Mouse (Mus musculus) spleen, postnatal 14 days (tissue): Measurements from ENCODE around the gene Mob3a.

Source experiments
- DNase-seq, 2 experiments: peaks; one replicate each; pipeline ENCODE4 v3.0.0; 2021 to 2022; ENCODE audit warnings: low spot score in 2 of 2

Gene Mob3a

GRCm38 (mm10) chr10:80700038-80700504 lies 1.7 kb downstream of the Mob3a start:
- no peak for DNase-seq

GRCm38 (mm10) chr10:80698605-80699004 lies 3.2 kb downstream of the Mob3a start:
- DNase-seq = no peak

GRCm38 (mm10) chr10:80697812-80698211 lies 4.0 kb downstream of the Mob3a start:
- no peak for DNase-seq

DNA sequence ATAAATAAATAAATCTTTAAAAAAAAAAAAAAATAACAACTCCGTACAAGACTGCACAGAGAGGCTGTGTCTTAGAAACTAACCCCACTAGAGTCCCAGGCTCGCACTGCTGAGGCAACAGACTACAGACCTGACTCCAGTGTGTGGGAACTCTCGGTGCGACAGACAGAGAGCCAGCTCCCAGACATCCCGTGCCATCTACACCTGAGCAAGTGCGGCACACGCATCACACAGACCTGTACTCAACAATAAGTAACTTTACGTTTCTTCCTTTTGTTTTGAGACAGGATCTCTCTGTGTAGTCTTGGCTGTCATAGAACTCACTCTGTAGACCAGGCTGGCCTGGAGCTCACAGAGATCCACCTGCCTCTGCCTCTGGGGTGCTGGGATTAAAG lies 4.4 kb downstream of the Mob3a start:
- no peak for DNase-seq

DNA sequence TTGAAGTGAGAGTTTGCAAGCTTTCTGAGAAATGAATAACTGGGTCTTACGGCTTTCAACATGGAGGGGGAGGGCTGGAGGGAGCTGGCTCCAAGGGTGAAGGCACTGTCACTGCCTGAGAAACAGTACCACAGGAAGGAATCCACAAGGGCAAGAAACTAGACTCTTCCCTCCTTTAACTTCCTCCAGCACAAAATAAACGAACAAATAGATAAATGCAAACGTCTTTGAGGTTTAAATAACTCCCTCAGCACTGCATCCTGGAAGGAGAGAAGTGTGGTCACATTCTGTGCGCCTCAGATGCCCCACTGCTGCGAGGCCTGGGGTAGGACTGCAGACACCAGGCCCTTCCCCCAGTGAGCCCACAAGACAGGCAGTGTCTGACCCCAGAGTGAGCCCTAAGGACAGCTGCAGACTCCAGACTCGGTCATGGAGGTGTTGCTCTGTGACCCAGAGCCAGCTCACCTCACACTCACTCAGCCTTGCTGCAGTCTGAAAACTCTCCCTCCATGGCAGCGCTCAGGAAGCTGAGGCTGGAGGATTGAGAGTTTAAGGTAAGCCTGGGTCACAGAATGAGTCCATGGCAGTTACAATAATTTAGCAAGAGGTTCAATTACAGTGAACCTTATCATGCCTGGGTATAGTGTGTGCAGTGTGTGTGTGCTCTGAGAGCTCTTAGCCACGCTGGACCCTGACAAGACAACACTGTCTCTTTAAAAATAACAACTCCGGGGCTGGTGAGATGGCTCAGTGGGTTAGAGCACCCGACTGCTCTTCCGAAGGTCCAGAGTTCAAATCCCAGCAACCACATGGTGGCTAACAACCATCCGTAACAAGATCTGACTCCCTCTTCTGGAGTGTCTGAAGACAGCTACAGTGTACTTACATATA lies 5.0 kb downstream of the Mob3a start:
- DNase-seq = no peak

DNA sequence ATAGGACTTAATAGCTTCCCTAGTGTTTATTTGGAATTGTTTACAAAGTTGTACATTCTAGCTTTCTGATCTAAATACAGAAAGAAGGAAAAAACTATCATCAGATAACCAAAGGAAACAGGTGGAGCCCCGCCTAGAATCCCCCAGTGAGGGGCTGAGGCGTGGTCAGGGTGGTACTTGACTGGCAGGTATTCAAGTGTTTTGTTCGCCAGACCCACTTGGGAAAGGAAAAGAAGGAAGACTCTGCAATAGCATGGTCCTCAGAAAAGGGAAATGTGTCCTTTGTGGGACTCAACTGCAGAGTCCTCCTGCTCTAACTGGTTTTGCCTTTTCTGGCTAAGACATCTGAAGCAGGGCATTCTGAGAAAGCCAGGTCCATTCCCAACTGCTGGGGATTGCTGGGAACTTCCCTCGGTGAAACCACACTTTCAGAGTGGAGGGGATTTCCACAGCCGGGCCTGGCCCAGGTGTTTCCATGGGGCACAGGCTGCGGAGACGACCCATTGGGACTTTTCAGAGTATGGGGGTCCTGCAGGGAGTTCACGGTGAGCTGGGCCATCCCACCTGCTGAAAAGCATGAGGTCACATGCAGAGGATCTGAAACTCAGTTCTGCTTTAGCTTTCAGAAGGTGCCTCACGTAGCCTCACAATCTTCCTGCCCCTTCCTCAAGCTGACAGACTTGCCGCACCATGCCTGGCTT lies 5.8 kb downstream of the Mob3a start:
- DNase-seq = peak in 1 of 2 experiments; percentile 35

DNA sequence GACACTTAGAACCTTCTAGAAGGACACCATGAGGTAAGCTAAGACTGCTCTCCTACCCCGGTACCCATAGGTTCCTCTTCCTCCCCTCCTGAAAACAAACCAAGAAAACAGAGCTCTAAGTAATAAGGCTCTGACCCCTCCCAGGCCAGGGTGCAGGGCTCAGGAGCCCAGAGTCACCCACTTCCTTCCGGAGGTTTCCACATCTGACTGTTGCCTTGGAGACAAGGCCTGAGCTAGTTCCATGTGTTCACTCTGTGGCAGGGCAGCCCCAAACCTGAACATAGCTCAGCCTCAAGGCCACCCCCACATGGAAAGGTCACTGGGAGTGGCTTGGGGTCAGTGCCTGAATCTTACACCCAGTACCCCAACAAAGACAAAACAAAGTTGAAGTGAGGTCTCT lies 6.6 kb downstream of the Mob3a start:
- peak; percentile 53 to 67 for DNase-seq

DNA sequence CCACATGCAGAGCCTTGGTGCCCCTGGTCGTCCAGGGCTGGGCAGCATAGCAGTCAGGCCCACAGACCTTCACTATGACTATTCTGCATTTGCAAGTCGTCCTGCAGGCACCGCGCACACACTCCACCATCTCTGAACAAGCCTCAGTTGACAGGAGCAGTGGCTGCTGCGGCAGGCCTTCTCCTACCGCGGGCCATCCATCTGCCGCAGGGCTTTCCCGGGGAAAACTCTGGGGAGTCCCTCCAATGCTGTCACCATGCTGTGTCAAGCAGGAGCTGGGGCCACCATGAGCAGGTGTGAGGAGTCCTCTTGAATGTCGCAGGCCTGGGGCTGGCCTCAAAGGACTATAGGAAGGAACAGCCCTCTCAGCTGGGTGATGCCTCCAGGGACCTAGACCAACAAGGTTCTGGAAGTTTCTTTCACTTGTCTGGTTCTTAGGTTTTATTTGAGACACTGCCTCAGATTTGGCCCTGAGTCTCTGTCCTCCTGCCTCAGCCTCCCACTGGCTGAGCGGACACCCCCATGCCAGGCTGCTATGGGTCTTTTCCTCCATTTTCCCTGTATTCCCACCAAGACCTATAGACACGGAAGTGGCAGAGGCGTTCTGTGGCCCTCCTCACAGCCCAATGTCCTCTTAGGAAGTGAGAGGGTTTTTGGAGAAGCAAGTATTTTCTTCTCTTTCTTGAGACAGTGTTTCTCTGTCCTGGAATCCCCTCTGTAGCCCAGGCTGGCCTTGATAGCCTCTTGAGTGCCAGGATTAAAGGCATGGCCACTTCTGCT lies 7.4 kb downstream of the Mob3a start:
- no peak for DNase-seq

DNA sequence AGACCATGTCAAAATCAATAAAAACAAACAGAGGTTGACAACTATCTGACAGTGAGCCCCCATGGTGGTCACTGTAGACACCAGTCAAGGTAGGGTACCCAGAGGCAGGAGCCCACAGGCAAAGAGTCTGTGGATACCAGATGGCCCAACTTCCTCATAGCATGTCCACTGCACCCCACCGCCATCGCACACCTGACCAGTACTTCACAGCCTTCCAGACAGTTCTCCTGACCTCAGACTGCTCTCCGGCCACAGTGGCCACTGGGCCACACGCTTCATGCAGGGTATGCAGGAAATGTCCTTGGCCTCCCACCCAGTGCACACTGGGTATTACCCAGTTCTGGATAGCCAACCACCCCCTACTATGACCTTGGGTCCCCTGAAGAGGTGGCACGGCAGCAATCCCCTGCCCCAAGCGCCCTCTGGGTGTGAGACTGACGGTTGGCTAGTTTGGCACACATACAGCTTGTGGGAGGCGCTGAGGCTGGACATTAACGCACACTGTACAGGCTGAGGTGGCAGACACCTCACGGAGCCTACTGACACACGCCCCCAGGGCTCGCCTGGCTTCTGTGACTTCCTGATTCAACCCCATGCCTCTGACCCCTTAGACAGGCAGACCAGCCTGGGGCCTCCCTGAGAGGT lies 8.3 kb downstream of the Mob3a start:
- DNase-seq = no peak

DNA sequence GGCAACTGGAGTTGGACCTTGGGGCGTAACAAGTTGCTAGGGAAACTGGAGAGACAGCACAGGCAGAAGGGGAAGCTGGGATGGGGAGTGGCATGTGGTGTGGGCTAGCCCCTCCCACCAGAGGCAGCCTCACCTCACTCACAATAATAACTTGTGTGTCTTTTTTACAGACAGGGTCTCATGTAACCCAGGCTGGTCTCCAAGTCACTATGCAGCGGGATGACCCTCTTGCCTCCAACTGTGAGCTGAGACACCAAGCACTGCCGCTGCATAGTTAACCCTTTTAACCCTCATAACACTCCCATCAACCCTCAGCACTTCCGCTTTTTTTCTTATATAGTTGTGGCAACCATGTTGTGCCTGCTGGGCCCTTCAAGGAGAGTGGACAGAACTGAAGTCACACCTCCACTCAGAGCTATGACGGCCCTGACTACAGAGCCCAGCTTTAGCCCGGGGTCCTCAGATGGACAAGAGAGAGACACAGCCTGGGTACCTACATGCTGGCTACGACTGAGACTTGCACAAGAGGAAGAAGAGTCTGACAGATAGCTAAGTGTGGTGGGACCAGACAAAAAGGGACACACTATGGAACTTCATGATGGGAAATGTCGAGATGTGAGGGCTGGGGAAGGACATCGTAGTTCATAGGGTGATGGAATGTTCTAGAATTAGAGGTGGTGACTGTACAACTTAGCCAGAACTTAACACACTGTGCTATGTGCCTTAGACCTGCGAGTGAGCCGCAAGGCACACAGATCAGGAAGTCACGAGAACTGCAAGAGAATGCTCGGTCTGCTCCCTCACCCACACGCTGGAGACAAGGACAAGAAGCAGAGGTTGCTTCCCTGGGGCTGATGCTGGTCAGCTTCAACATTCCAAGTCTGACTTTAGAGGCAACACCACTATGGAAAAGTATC lies 9.3 kb downstream of the Mob3a start:
- no peak for DNase-seq

DNA sequence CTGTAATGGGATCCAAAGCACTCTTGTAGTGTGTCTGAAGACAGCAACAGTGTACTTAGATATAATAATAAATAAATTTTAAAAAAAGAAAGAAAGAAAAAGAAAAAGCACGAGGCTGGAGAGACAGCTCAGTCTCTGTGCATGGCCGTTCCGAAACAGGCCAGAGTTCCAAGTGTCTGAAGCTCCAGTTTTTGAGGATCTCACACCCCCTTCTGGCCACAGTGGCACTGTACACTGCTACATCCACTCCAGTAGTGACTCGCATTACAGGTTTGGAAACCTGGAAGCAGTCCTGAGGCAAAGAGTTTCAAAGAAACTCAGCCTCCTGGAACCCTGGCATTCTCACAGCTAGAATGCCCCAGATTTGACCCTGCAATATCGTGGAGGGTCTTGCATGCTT lies 13.9 kb downstream of the Mob3a start:
- DNase-seq = peak in 1 of 2 experiments; percentile 58

- DNase-seq = no peak
Observed at GRCm38 (mm10) chr10:80686617-80687016, 15.2 kb downstream of the Mob3a start.

DNA sequence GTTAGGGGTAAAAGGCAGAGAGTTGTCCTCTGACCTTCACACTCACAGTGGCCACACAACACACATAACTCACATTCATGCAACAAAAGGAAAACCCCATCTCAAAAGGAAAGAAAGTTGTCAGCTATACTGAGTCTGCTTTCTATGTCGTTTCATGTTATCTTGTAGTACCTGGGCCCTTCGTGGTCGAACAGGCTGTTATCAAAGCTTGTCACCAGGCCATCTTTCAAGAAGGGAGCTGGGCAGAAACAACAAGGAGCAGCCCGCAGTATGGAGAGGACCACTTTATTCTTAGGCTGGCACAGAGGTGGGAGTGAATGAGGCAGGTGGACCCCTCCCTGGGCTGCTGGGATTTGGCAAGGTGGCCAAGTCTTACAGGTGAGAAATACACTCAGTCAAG lies 16.8 kb downstream of the Mob3a start:
- DNase-seq = no peak

- peak; percentile 76 to 84 for DNase-seq
Observed at GRCm38 (mm10) chr10:80684214-80684613, 17.6 kb downstream of the Mob3a start.

DNA sequence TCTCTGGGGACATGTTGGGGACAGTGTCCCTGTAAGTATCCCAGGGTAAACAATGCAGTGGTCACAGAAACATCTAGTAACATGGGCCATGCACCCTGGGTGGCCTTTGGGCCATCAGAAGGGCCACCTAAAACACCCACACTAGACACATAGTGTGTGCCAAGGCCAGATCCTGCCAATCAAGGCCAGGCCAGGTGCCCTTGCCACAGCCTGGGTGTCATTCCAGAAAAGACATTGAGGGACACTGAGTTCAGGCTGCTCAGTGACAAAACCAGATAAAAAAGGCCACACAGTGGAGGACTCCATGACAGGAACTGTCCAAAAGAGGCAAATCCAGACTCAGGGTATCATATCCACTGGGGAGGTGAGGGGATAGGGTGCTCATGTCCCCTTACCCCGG lies 18.1 kb downstream of the Mob3a start:
- no peak for DNase-seq

DNA sequence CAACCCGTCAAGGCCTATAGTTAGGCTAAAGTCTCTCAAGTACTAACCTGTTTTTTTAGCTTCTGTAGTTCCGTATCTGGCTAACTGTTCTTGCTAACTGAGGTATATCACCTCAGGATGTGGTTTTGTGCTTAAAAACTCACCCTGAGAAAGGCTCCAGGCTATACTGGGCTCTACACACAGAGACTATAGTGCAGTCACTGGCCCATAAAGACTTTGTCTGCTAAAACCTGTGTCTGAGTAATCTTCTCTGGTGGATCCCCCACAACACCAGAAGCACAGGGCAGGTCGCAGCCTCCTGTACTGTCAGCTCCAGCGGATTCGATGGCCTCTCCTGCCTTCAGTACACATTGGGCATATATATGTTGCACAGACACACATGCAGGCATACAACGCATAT lies 19.8 kb downstream of the Mob3a start:
- DNase-seq = no peak

DNA sequence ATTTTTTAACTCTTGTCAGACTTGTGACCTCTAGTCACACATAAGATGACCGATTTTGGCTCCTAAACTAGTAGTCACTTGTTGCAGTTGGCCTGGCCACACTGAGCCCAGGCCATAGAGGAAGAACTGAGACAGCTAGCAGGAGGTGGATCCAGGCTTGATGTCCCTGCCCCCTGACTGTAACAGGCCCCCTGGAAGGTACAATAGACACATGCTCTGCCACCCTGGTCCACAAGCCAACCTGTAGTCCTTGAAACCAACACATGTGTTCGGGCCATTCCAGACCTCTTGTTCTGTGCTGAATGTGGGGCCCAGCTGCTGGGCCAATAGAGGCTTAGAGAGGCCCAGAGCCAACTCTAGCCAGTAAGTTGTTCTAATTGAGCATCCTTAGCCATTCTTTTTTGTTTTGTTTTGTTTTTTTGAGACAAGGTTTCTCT lies 21.5 kb downstream of the Mob3a start:
- no peak for DNase-seq

- no peak for DNase-seq
Observed at GRCm38 (mm10) chr10:80679556-80680259, 22.1 kb downstream of the Mob3a start.

DNA sequence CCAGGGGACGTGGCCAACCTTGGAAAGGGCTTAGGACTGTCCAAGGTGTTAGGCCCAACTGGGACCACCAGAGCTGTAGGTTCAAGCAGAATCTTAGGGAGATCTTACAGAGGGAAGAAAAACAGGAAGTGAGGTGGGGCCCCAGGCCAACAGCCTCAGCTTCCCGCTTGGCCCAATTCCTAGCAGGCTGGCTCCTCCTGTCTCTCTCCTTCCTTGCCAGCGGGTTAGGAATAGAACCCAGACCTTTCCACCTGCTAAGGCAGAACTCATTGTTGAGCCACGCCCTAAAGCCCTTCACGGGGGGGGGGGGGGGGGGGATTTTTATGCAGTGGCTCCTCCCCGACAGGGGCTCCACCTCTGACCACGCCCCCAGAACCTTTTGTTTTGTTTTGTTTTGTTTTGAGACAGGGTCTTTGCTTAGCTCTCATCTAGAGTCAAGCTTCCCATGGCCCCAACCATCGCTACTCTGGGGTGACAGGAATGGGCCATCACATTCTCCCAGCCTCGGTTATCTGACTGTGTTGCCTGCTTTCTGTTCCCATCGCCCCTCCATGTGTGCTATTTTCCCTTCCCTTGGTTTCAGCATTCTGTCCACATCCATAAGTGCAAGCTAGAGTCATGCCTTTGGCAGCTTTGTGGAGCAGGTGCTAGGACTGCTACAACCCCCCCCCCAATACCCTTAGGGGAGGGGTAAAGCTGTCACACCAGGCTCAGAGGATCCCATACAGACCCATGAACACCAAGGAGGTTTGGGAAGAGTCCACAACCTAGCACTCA lies 23.0 kb downstream of the Mob3a start:
- no peak for DNase-seq
